Mouse (Mus musculus) urinary bladder, postnatal 14 days (tissue): ENCODE data around the gene Ltk.
"Not testable (repeated sequence)": the region's sequence is repeated elsewhere in the genome, so short reads cannot be mapped to it uniquely, and the experiment has no call there.

Experiments used
- DNase-seq: peaks from one replicate; pipeline ENCODE4 v3.0.0; 2021; ENCODE audit warnings: low spot score

Ltk gene

GRCm38 (mm10) chr2:119758844-119759835, 1.1 kb downstream of the Ltk start:
- DNase-seq: no peak

- DNase-seq: peak; percentile 22
Measured at GRCm38 (mm10) chr2:119758101-119758843, 2.0 kb downstream of the Ltk start.

GRCm38 (mm10) chr2:119757601-119758100, 2.6 kb downstream of the Ltk start:
- DNase-seq: peak; percentile 7

GRCm38 (mm10) chr2:119749260-119749659, 11.0 kb downstream of the Ltk start:
- no peak for DNase-seq

- no peak for DNase-seq
Measured at GRCm38 (mm10) chr2:119747554-119747953, 12.7 kb downstream of the Ltk start.

- peak; percentile 15 for DNase-seq
Measured at GRCm38 (mm10) chr2:119745281-119745680, 14.9 kb downstream of the Ltk start.

GRCm38 (mm10) chr2:119744163-119745111, 15.8 kb downstream of the Ltk start:
- DNase-seq: peak; percentile 49

- DNase-seq: no peak
Measured at GRCm38 (mm10) chr2:119743808-119744162, 16.4 kb downstream of the Ltk start.

- DNase-seq: no peak
Measured at GRCm38 (mm10) chr2:119743176-119743807, 16.9 kb downstream of the Ltk start.

GRCm38 (mm10) chr2:119742461-119743175, 17.6 kb downstream of the Ltk start:
- peak; percentile 34 for DNase-seq

GRCm38 (mm10) chr2:119741581-119742411, 18.4 kb downstream of the Ltk start, which contains the start of gene Itpka:
Gene Itpka, plus strand, starts transcription at chr2:119742337.
- peak; percentile 46 for DNase-seq

- DNase-seq: no peak
Measured at GRCm38 (mm10) chr2:119740567-119740966, 19.7 kb downstream of the Ltk start.

GRCm38 (mm10) chr2:119737124-119737523, 23.1 kb downstream of the Ltk start:
- peak; percentile 15 for DNase-seq

GRCm38 (mm10) chr2:119730735-119731134, 29.5 kb downstream of the Ltk start:
- no peak for DNase-seq

GRCm38 (mm10) chr2:119727762-119728416, 32.3 kb downstream of the Ltk start:
- no peak for DNase-seq

- no peak for DNase-seq
Measured at GRCm38 (mm10) chr2:119721070-119721469, 39.2 kb downstream of the Ltk start.

- not testable (repeated sequence) for DNase-seq
Measured at GRCm38 (mm10) chr2:119715868-119716267, 44.4 kb downstream of the Ltk start.

GRCm38 (mm10) chr2:119710011-119710410, 50.2 kb downstream of the Ltk start:
- no peak for DNase-seq

- DNase-seq: no peak
Measured at GRCm38 (mm10) chr2:119707676-119708075, 52.6 kb downstream of the Ltk start.
